Mouse (Mus musculus) ES-Bruce4 (cell line): Measurements from ENCODE around the gene Kcnc4. TPM values are rescaled to one million over a fixed set of nuclear protein-coding genes. Genes with fewer than 3 reads are reported as not detected.

ENCODE experiments used
- H3K27ac ChIP-seq: 2 replicates; pipeline ENCODE4 v1.5.1; 2012; ENCODE audit warnings: low read length, inconsistent platforms; ENCODE audit not compliant: insufficient read depth
- H3K27me3 ChIP-seq: 2 replicates; pipeline ENCODE4 v1.6.1; 2012; ENCODE audit warnings: mild to moderate bottlenecking, low read length, inconsistent platforms; ENCODE audit not compliant: control insufficient read depth, poor library complexity, insufficient read depth, severe bottlenecking
- H3K36me3 ChIP-seq: 2 replicates; pipeline ENCODE4 v1.6.1; 2012; ENCODE audit warnings: inconsistent platforms, mild to moderate bottlenecking, low read length, moderate library complexity; ENCODE audit not compliant: control insufficient read depth, poor library complexity, insufficient read depth, severe bottlenecking
- H3K4me1 ChIP-seq: one replicate; pipeline ENCODE4 v1.8.1; 2011; ENCODE audit warnings: low read length; ENCODE audit not compliant: control insufficient read depth, insufficient read depth
- H3K4me3 ChIP-seq: 2 replicates; pipeline ENCODE4 v1.5.1; 2011; ENCODE audit warnings: low read depth, mild to moderate bottlenecking, low read length
- H3K9ac ChIP-seq: 2 replicates; pipeline ENCODE4 v1.6.1; 2012; ENCODE audit warnings: low read depth, mild to moderate bottlenecking, inconsistent platforms; ENCODE audit not compliant: poor library complexity, severe bottlenecking
- H3K9me3 ChIP-seq: replicated peaks from 2 replicates; pipeline ENCODE4 v1.6.1; 2012; ENCODE audit warnings: mild to moderate bottlenecking, low read length, inconsistent platforms; ENCODE audit not compliant: control insufficient read depth, poor library complexity, insufficient read depth, severe bottlenecking
- CTCF ChIP-seq: IDR thresholded peaks from one replicate; pipeline ENCODE4 v1.8.1; 2011; ENCODE audit warnings: low read depth, low read length
- EP300 ChIP-seq: IDR thresholded peaks from 2 replicates; pipeline ENCODE4 v1.6.1; 2011; ENCODE audit warnings: low read depth, low read length; ENCODE audit not compliant: insufficient read depth
- POLR2A ChIP-seq: IDR thresholded peaks from one replicate; pipeline ENCODE4 v1.8.1; 2011; ENCODE audit warnings: low read length; ENCODE audit not compliant: insufficient read depth
- polyA plus RNA-seq: library from polyadenylated mRNA; stranded (reverse); fragments of >200 nt; gene quantifications from 2 replicates; pipeline ENCODE4 v1.2.4, GENCODE M21; 2011; ENCODE audit warnings: low read depth; ENCODE audit not compliant: missing spikeins, insufficient read depth, insufficient read length

The Kcnc4 gene
- polyA plus RNA-seq, 1 experiment = 0.97 TPM

- Histone ChIP-seq H3K27me3 (no peaks in the 10 kb centered on the region; the same call in 1 of the 2 replicates), H3K4me3 (no peak overlapping the region), H3K36me3 (no peaks in the 10 kb centered on the region), H3K9ac (no peak overlapping the region), H3K27ac (no peak overlapping the region), H3K4me1 (no peaks in the 10 kb centered on the region), H3K9me3 (no peaks in the 10 kb centered on the region)
- TF ChIP-seq CTCF = no peak
- no peak for TF ChIP-seq POLR2A
- no peak for TF ChIP-seq EP300
These were observed 29.3 kb upstream of the Kcnc4 start for GRCm38 (mm10) chr3:107488637-107489036.

- Histone ChIP-seq H3K27me3 (no peaks in the 10 kb centered on the region; the same call in 1 of the 2 replicates), H3K4me3 (no peak overlapping the region), H3K9ac (no peak overlapping the region), H3K27ac (no peak overlapping the region), H3K36me3 (no peaks in the 10 kb centered on the region), H3K4me1 (no peaks in the 10 kb centered on the region), H3K9me3 (no peaks in the 10 kb centered on the region)
- TF ChIP-seq EP300 (no peak), POLR2A (no peak), CTCF (no peak)
These were observed 23.9 kb upstream of the Kcnc4 start for GRCm38 (mm10) chr3:107483290-107483689.

- Histone ChIP-seq H3K36me3 (no peaks in the 10 kb centered on the region), H3K4me3 (no peak overlapping the region), H3K27me3 (no peaks in the 10 kb centered on the region), H3K9ac (no peak overlapping the region), H3K27ac (no peak overlapping the region), H3K9me3 (no peaks in the 10 kb centered on the region), H3K4me1 (no peaks in the 10 kb centered on the region)
- TF ChIP-seq CTCF (no peak), POLR2A (no peak), EP300 (no peak)
These were observed 21.3 kb upstream of the Kcnc4 start for GRCm38 (mm10) chr3:107480660-107481059.

- no peaks in the 10 kb centered on the region for H3K4me1 ChIP-seq
- no peaks in the 10 kb centered on the region for H3K9me3 ChIP-seq
- no peak overlapping the region for H3K27ac ChIP-seq
- H3K9ac ChIP-seq = no peak overlapping the region
- no peak overlapping the region for H3K4me3 ChIP-seq
- H3K36me3 ChIP-seq = no peaks in the 10 kb centered on the region
- TF ChIP-seq POLR2A (no peak), EP300 (no peak), CTCF (peak; percentile 90)
- no peaks in the 10 kb centered on the region for H3K27me3 ChIP-seq
These were observed 12.8 kb upstream of the Kcnc4 start for GRCm38 (mm10) chr3:107472198-107472597.

- no peak overlapping the region for H3K27ac ChIP-seq
- H3K36me3 ChIP-seq = no peaks in the 10 kb centered on the region
- no peak for TF ChIP-seq CTCF
- TF ChIP-seq POLR2A = no peak
- no peak for TF ChIP-seq EP300
- no peak overlapping the region for H3K9ac ChIP-seq
- H3K27me3 ChIP-seq = no peaks in the 10 kb centered on the region
- no peak overlapping the region for H3K4me3 ChIP-seq
- H3K4me1 ChIP-seq = no peaks in the 10 kb centered on the region
- no peaks in the 10 kb centered on the region for H3K9me3 ChIP-seq
These were observed 9.7 kb upstream of the Kcnc4 start for GRCm38 (mm10) chr3:107469059-107469458.

GRCm38 (mm10) chr3:107468106-107468505 lies 8.8 kb upstream of the Kcnc4 start:
- no peak for TF ChIP-seq EP300
- TF ChIP-seq POLR2A = no peak
- TF ChIP-seq CTCF = no peak
- Histone ChIP-seq H3K4me3 (no peak overlapping the region), H3K27ac (no peak overlapping the region), H3K36me3 (no peaks in the 10 kb centered on the region), H3K9me3 (no peaks in the 10 kb centered on the region), H3K4me1 (no peaks in the 10 kb centered on the region), H3K9ac (no peak overlapping the region), H3K27me3 (no peaks in the 10 kb centered on the region)
